Mouse (Mus musculus): ENCODE data around the gene Paxip1. TPM values are rescaled to one million over a fixed set of nuclear protein-coding genes. Genes with fewer than 3 reads are reported as not detected.

Gene Paxip1
- total RNA-seq (2021) = 10 to 100 TPM; 40.2 to 41.5 TPM
- long read RNA-seq, experiment 1, full-length matches to known transcripts = 4 of 15 reads
- long read RNA-seq, experiment 1, partial matches to known transcripts = 4 of 15 reads
- long read RNA-seq, experiment 1, other reads (novel, unspliced or antisense) = 7 of 15 reads
- long read RNA-seq, experiment 2, full-length matches to known transcripts = 6 of 23 reads
- long read RNA-seq, experiment 2, partial matches to known transcripts = 12 of 23 reads
- long read RNA-seq, experiment 2, other reads (novel, unspliced or antisense) = 5 of 23 reads

- peak; percentile 93 to 97 for DNase-seq (ENCODE audit: low spot score in 2 of 2)
Measured at GRCm38 (mm10) chr5:27791303-27792172, at the start of gene Paxip1. Gene Paxip1 (minus strand): TSS chr5:27791691.

- no peak for DNase-seq (ENCODE audit: low spot score in 2 of 2)
Measured at GRCm38 (mm10) chr5:27838061-27838460, 46.6 kb upstream of the Paxip1 start.

GRCm38 (mm10) chr5:27835096-27835495, 43.6 kb upstream of the Paxip1 start:
- DNase-seq (ENCODE audit: low spot score in 2 of 2) = no peak

- DNase-seq (ENCODE audit: low spot score in 2 of 2) = no peak
Measured at GRCm38 (mm10) chr5:27827971-27828370, 36.5 kb upstream of the Paxip1 start.

GRCm38 (mm10) chr5:27821161-27821560, 29.7 kb upstream of the Paxip1 start:
- no peak for DNase-seq (ENCODE audit: low spot score in 2 of 2)

GRCm38 (mm10) chr5:27818840-27819672, 27.6 kb upstream of the Paxip1 start:
- no peak for DNase-seq (ENCODE audit: low spot score in 2 of 2)

- DNase-seq (ENCODE audit: low spot score in 2 of 2) = no peak
Measured at GRCm38 (mm10) chr5:27814282-27814681, 22.8 kb upstream of the Paxip1 start.

- DNase-seq (ENCODE audit: low spot score in 2 of 2) = peak; percentile 13 to 19
Measured at GRCm38 (mm10) chr5:27793923-27794322, 2.4 kb upstream of the Paxip1 start.

- DNase-seq (ENCODE audit: low spot score in 2 of 2) = no peak
Measured at GRCm38 (mm10) chr5:27792531-27793205, 1.2 kb upstream of the Paxip1 start.

- DNase-seq (ENCODE audit: low spot score in 2 of 2) = no peak
Measured at GRCm38 (mm10) chr5:27792173-27792470, 631 bp upstream of the Paxip1 start.

GRCm38 (mm10) chr5:27790910-27791288, 592 bp downstream of the Paxip1 start:
- peak; percentile 67 to 73 for DNase-seq (ENCODE audit: low spot score in 2 of 2)

GRCm38 (mm10) chr5:27790086-27790909, 1.2 kb downstream of the Paxip1 start:
- DNase-seq (ENCODE audit: low spot score in 2 of 2) = no peak

GRCm38 (mm10) chr5:27789586-27789985, 1.9 kb downstream of the Paxip1 start:
- DNase-seq (ENCODE audit: low spot score in 2 of 2) = no peak

- no peak for DNase-seq (ENCODE audit: low spot score in 2 of 2)
Measured at GRCm38 (mm10) chr5:27783381-27783780, 8.1 kb downstream of the Paxip1 start.

- no peak for DNase-seq (ENCODE audit: low spot score in 2 of 2)
Measured at GRCm38 (mm10) chr5:27767948-27768347, 23.5 kb downstream of the Paxip1 start.

GRCm38 (mm10) chr5:27765780-27766179, 25.7 kb downstream of the Paxip1 start:
- DNase-seq (ENCODE audit: low spot score in 2 of 2) = no peak

GRCm38 (mm10) chr5:27744944-27745343, 46.5 kb downstream of the Paxip1 start:
- no peak for DNase-seq (ENCODE audit: low spot score in 2 of 2)

- no peak for DNase-seq (ENCODE audit: low spot score in 2 of 2)
Measured at GRCm38 (mm10) chr5:27739216-27739615, 52.3 kb downstream of the Paxip1 start.

- peak in 1 of 2 experiments; percentile 25 for DNase-seq (ENCODE audit: low spot score in 2 of 2)
Measured at GRCm38 (mm10) chr5:27737168-27737567, 54.3 kb downstream of the Paxip1 start.

GRCm38 (mm10) chr5:27732288-27732868, 59.1 kb downstream of the Paxip1 start:
- DNase-seq (ENCODE audit: low spot score in 2 of 2) = peak in 1 of 2 experiments; percentile 7
